Mouse (Mus musculus) midbrain, embryonic 15.5 days (tissue): Measurements from ENCODE around the gene Upf3a. TPM values are rescaled to one million over a fixed set of nuclear protein-coding genes. Genes with fewer than 3 reads are reported as not detected.
"Not testable (repeated sequence)": the region's sequence is repeated elsewhere in the genome, so short reads cannot be mapped to it uniquely, and the experiment has no call there.

Source experiments
- ATAC-seq: fragments of 200-750 bp; cut with Nextera tagmentation; replicated peaks from 2 replicates; pipeline ENCODE4 v1.8.0; 2017; ENCODE audit warnings: moderate TSS enrichment
- H3K27ac ChIP-seq: fragments of 300-500 bp; sonication (generic); 2 replicates; pipeline ENCODE4 v1.5.1; 2015; ENCODE audit warnings: mild to moderate bottlenecking, inconsistent platforms
- H3K27me3 ChIP-seq: fragments of 300-500 bp; sonication (generic); replicated peaks from 2 replicates; pipeline ENCODE4 v1.6.1; 2015; ENCODE audit warnings: inconsistent platforms
- H3K36me3 ChIP-seq: fragments of 300-500 bp; sonication (generic); replicated peaks from 2 replicates; pipeline ENCODE4 v1.6.1; 2015; ENCODE audit warnings: inconsistent platforms
- H3K4me1 ChIP-seq: fragments of 300-500 bp; sonication (generic); 2 replicates; pipeline ENCODE4 v1.6.1; 2015; ENCODE audit warnings: inconsistent platforms
- H3K4me2 ChIP-seq: fragments of 300-500 bp; sonication (generic); 2 replicates; pipeline ENCODE4 v1.6.1; 2015; ENCODE audit warnings: inconsistent platforms, mild to moderate bottlenecking, moderate library complexity
- H3K4me3 ChIP-seq: fragments of 300-500 bp; sonication (generic); 2 replicates; pipeline ENCODE4 v1.5.1; 2015; ENCODE audit warnings: mild to moderate bottlenecking, inconsistent platforms
- H3K9ac ChIP-seq: fragments of 300-500 bp; sonication (generic); 2 replicates; pipeline ENCODE4 v1.6.1; 2015; ENCODE audit warnings: mild to moderate bottlenecking, inconsistent platforms
- H3K9me3 ChIP-seq: fragments of 300-500 bp; sonication (generic); 2 replicates; pipeline ENCODE4 v1.6.1; 2016; ENCODE audit warnings: inconsistent platforms
- WGBS: fragments of 180-500 bp; shearing (Covaris S2); methylation state at CpG from one replicate; pipeline ENCODE4 v1.1.7; 2015; ENCODE audit warnings: mixed read lengths; 5-methylcytosine and 5-hydroxymethylcytosine counted together
- polyA plus RNA-seq: library from polyadenylated mRNA; unstranded; fragments of >200 nt; fragmentation: Nextera tagmentation; extraction: Ambion mirVana; gene quantifications from 2 replicates; pipeline ENCODE4 v1.2.1, GENCODE M21; 2015

Upf3a gene
- polyA plus RNA-seq, 1 experiment from 2014 or later: 44.0 TPM

GRCm38 (mm10) chr8:13785764-13786299, 417 bp downstream of the Upf3a start:
- peak overlapping the region; percentile 69 for H3K9ac ChIP-seq
- H3K4me2 ChIP-seq: peak overlapping the region; percentile 87
- no peaks in the 10 kb centered on the region for H3K27me3 ChIP-seq
- H3K4me3 ChIP-seq: peak overlapping the region; percentile 73
- ATAC-seq: peak; percentile 96
- peak overlapping the region; percentile 96 for H3K27ac ChIP-seq
- H3K9me3 ChIP-seq: no peaks in the 10 kb centered on the region
- H3K4me1 ChIP-seq: peaks cover 14% of the 10 kb centered on the region
- peaks cover 11% of the 10 kb centered on the region for H3K36me3 ChIP-seq
- WGBS: 0% methylated on average over 41 of the region's 47 CpGs

- Histone ChIP-seq H3K4me3 (no peak overlapping the region), H3K9ac (no peak overlapping the region), H3K36me3 (peaks cover 12% of the 10 kb centered on the region), H3K4me1 (peaks cover 10% of the 10 kb centered on the region), H3K27me3 (no peaks in the 10 kb centered on the region), H3K4me2 (no peak overlapping the region), H3K27ac (no peak overlapping the region), H3K9me3 (no peaks in the 10 kb centered on the region)
- ATAC-seq: no peak
- 91% methylated on average over 8 of the region's 8 CpGs for WGBS
Measured at GRCm38 (mm10) chr8:13789606-13790005, 4.2 kb downstream of the Upf3a start.

GRCm38 (mm10) chr8:13793097-13793745, 7.8 kb downstream of the Upf3a start:
- 96% methylated on average over 8 of the region's 8 CpGs for WGBS
- peaks cover 34% of the 10 kb centered on the region for H3K36me3 ChIP-seq

GRCm38 (mm10) chr8:13793746-13794101, 8.3 kb downstream of the Upf3a start:
- Histone ChIP-seq H3K9ac (no peak overlapping the region), H3K4me2 (no peak overlapping the region), H3K4me1 (no peaks in the 10 kb centered on the region), H3K9me3 (no peaks in the 10 kb centered on the region), H3K27ac (no peak overlapping the region), H3K36me3 (peaks cover 35% of the 10 kb centered on the region), H3K4me3 (no peak overlapping the region), H3K27me3 (no peaks in the 10 kb centered on the region)
- ATAC-seq: no peak
- WGBS: 95% methylated on average over 11 of the region's 11 CpGs

More at GRCm38 (mm10) chr8:13793097-13793745, 7.8 kb downstream of the Upf3a start:
- no peak for ATAC-seq
- H3K9me3 ChIP-seq: no peaks in the 10 kb centered on the region
- no peaks in the 10 kb centered on the region for H3K4me1 ChIP-seq
- no peak overlapping the region for H3K4me3 ChIP-seq
- H3K9ac ChIP-seq: no peak overlapping the region
- no peak overlapping the region for H3K4me2 ChIP-seq
- H3K27ac ChIP-seq: no peak overlapping the region
- H3K27me3 ChIP-seq: no peaks in the 10 kb centered on the region

GRCm38 (mm10) chr8:13797676-13798075, 12.3 kb downstream of the Upf3a start:
- 92% methylated on average over 5 of the region's 5 CpGs for WGBS

GRCm38 (mm10) chr8:13799566-13799965, 14.2 kb downstream of the Upf3a start:
- 94% methylated on average over 5 of the region's 5 CpGs for WGBS
- Histone ChIP-seq H3K4me3 (no peak overlapping the region), H3K27me3 (no peaks in the 10 kb centered on the region), H3K9me3 (no peaks in the 10 kb centered on the region), H3K4me1 (no peaks in the 10 kb centered on the region), H3K36me3 (peaks cover 24% of the 10 kb centered on the region), H3K4me2 (no peak overlapping the region), H3K27ac (no peak overlapping the region), H3K9ac (no peak overlapping the region)
- ATAC-seq: no peak

More at GRCm38 (mm10) chr8:13797676-13798075, 12.3 kb downstream of the Upf3a start:
- no peaks in the 10 kb centered on the region for H3K27me3 ChIP-seq
- H3K4me3 ChIP-seq: no peak overlapping the region
- peaks cover 27% of the 10 kb centered on the region for H3K36me3 ChIP-seq
- H3K4me2 ChIP-seq: no peak overlapping the region
- H3K27ac ChIP-seq: no peak overlapping the region
- H3K4me1 ChIP-seq: no peaks in the 10 kb centered on the region
- no peak overlapping the region for H3K9ac ChIP-seq
- H3K9me3 ChIP-seq: no peaks in the 10 kb centered on the region
- no peak for ATAC-seq

- no peak overlapping the region for H3K4me2 ChIP-seq
- H3K9ac ChIP-seq: no peak overlapping the region
- H3K4me3 ChIP-seq: no peak overlapping the region
- no peak overlapping the region for H3K27ac ChIP-seq
- ATAC-seq: no peak
- no peaks in the 10 kb centered on the region for H3K9me3 ChIP-seq
- H3K4me1 ChIP-seq: no peaks in the 10 kb centered on the region
- H3K36me3 ChIP-seq: no peaks in the 10 kb centered on the region
- no peaks in the 10 kb centered on the region for H3K27me3 ChIP-seq
- WGBS: 81% methylated on average over 7 of the region's 7 CpGs
Measured at GRCm38 (mm10) chr8:13828598-13829172, 43.3 kb downstream of the Upf3a start.

- not testable (repeated sequence) for H3K4me3 ChIP-seq, H3K27me3 ChIP-seq, H3K9me3 ChIP-seq, H3K27ac ChIP-seq, H3K9ac ChIP-seq, H3K36me3 ChIP-seq, H3K4me1 ChIP-seq, ATAC-seq, H3K4me2 ChIP-seq
- WGBS: 89% methylated on average over 5 of the region's 5 CpGs
Measured at GRCm38 (mm10) chr8:13838289-13838688, 52.9 kb downstream of the Upf3a start, which contains the start of gene AF366264. AF366264 (minus strand) TSS chr8:13838389.

GRCm38 (mm10) chr8:13843286-13843685, 57.9 kb downstream of the Upf3a start:
- not testable (repeated sequence) for H3K9me3 ChIP-seq, ATAC-seq, H3K27me3 ChIP-seq, H3K4me3 ChIP-seq, H3K9ac ChIP-seq, H3K4me1 ChIP-seq, H3K4me2 ChIP-seq, H3K36me3 ChIP-seq, H3K27ac ChIP-seq
- 85% methylated on average over 1 of the region's 1 CpGs for WGBS

Other genes with a start within 250 kb of the Upf3a start
- not detected in 2 replicates for gene 1700029H14Rik, start 223.2 kb upstream of the Upf3a start, polyA plus RNA-seq
- 27.3 and 27.7 TPM in 2 replicates for gene Rasa3, start 108.0 kb upstream of the Upf3a start, polyA plus RNA-seq
- 1.7 and 2.3 TPM in 2 replicates for gene Cfap97d2, start 79.7 kb upstream of the Upf3a start, polyA plus RNA-seq
- 161 and 162 TPM in 2 replicates for gene Cdc16, start 27.9 kb upstream of the Upf3a start, polyA plus RNA-seq
- gene AF366264, start 52.8 kb downstream of the Upf3a start, polyA plus RNA-seq: not detected in 2 replicates
- gene Champ1, start 84.0 kb downstream of the Upf3a start, polyA plus RNA-seq: 52.0 and 55.2 TPM in 2 replicates
- 151 and 152 TPM in 2 replicates for gene Coprs, start 104.7 kb downstream of the Upf3a start, polyA plus RNA-seq